Mouse (Mus musculus): ENCODE measurements at regions not wholly inside any gene's neighbourhood (a gene's known extent, or its start where the extent isn't known, plus 50 kb on each side); places are given as distances from the start of the nearest gene placed in this dataset.

DNA sequence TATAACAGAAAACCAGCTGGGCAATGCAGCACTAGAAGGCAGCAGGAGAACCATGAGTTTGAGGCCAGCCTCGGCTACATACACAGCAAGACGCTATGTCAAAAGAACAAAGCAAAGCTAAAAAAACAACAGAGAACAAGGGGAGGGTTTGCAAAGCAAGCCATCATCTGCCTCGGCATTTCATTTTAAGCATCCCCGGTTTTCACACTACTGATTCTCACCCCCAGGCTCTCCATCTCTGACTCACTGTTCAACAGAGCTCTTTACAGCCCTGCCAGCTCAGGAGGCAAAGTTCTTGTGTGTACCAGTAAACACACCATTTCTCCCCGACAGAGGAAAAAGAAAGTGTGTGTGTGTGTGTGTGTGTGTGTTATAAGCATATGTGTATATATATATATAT is 571.6 kb upstream of the Gm10131 start:
- no peak for TF ChIP-seq GATA1 (IDR thresholded peaks at IDR 0.05; ENCODE audit: low read depth, low read length)
- no peak for TF ChIP-seq E2F4 (IDR thresholded peaks at IDR 0.05; ENCODE audit: borderline replicate concordance, low read depth, low read length)
- no peak for TF ChIP-seq MYB (IDR thresholded peaks at IDR 0.05; ENCODE audit: low read depth, low read length)
- TF ChIP-seq NRF1 (IDR thresholded peaks at IDR 0.05; ENCODE audit: insufficient read depth, low read depth, low read length, poor library complexity, severe bottlenecking): no peak
- TF ChIP-seq ZMIZ1 (IDR thresholded peaks at IDR 0.05; ENCODE audit: low read depth, low read length): no peak
- no peak for TF ChIP-seq CHD2 (IDR thresholded peaks at IDR 0.05; ENCODE audit: low read length)
- no peak for TF ChIP-seq ZC3H11A (IDR thresholded peaks at IDR 0.05; ENCODE audit: low read depth, low read length)
- no peak for TF ChIP-seq CTCF (IDR thresholded peaks at IDR 0.05 in 2 of 3, conservative IDR thresholded peaks at IDR 0.05 in 1 of 3; ENCODE audit: control insufficient read depth in 1 of 3, insufficient read depth in 1 of 3, low read depth in 2 of 3, low read length in 3 of 3, poor library complexity in 1 of 3, severe bottlenecking in 1 of 3)
- no peak for TF ChIP-seq SIN3A (IDR thresholded peaks at IDR 0.05; ENCODE audit: low read length)

Data from MEL (cell line).